Mouse (Mus musculus) myocyte (in vitro differentiated cells): Measurements from ENCODE around the gene Map3k3.

Source experiments
- CEBPB ChIP-seq: IDR thresholded peaks from 2 replicates; pipeline ENCODE4 v1.6.1; 2011; ENCODE audit warnings: mild to moderate bottlenecking, moderate library complexity; ENCODE audit not compliant: poor library complexity, insufficient read depth, severe bottlenecking
- E2F4 ChIP-seq: IDR thresholded peaks from one replicate; pipeline ENCODE4 v1.6.1; 2011; ENCODE audit warnings: mild to moderate bottlenecking, control low read depth, moderate library complexity; ENCODE audit not compliant: insufficient read depth
- MAX ChIP-seq: IDR thresholded peaks from one replicate; pipeline ENCODE4 v1.6.1; 2011; ENCODE audit warnings: low read depth, mild to moderate bottlenecking, control low read depth
- MYOD1 ChIP-seq, 3 experiments: IDR thresholded peaks; one replicate each; pipeline ENCODE4 v1.6.1; 2011; ENCODE audit warnings: control low read depth in 2 of 3, low read depth in 2 of 3, mild to moderate bottlenecking in 2 of 3, moderate library complexity in 1 of 3; ENCODE audit not compliant: insufficient read length in 2 of 3, control insufficient read depth in 1 of 3
- MYOG ChIP-seq, 3 experiments: IDR thresholded peaks; one replicate each; pipeline ENCODE4 v1.6.1; 2011; ENCODE audit warnings: control low read depth in 2 of 3, low read depth in 2 of 3, mild to moderate bottlenecking in 2 of 3; ENCODE audit not compliant: insufficient read length in 2 of 3, control insufficient read depth in 1 of 3, insufficient read depth in 1 of 3
- POLR2A ChIP-seq: IDR thresholded peaks from one replicate; pipeline ENCODE4 v1.6.1; 2011; ENCODE audit warnings: low read depth, mild to moderate bottlenecking, control low read depth, moderate library complexity; ENCODE audit not compliant: insufficient read length
- POLR2AphosphoS2 ChIP-seq: IDR thresholded peaks from one replicate; pipeline ENCODE4 v1.6.1; 2011; ENCODE audit warnings: low read depth, control low read depth; ENCODE audit not compliant: insufficient read length
- REST ChIP-seq: IDR thresholded peaks from one replicate; pipeline ENCODE4 v1.6.1; 2011; ENCODE audit warnings: mild to moderate bottlenecking, control low read depth, moderate library complexity; ENCODE audit not compliant: insufficient read depth, insufficient read length
- SRF ChIP-seq: IDR thresholded peaks from one replicate; pipeline ENCODE4 v1.6.1; 2011; ENCODE audit warnings: low read depth; ENCODE audit not compliant: control insufficient read depth, insufficient read length
- TCF12 ChIP-seq: IDR thresholded peaks from one replicate; pipeline ENCODE4 v1.6.1; 2011; ENCODE audit warnings: mild to moderate bottlenecking, control low read depth; ENCODE audit not compliant: poor library complexity, insufficient read depth, severe bottlenecking
- TCF3 ChIP-seq: IDR thresholded peaks from one replicate; pipeline ENCODE4 v1.6.1; 2011; ENCODE audit warnings: low read depth, control low read depth; ENCODE audit not compliant: insufficient read length
- USF1 ChIP-seq: IDR thresholded peaks from one replicate; pipeline ENCODE4 v1.6.1; 2011; ENCODE audit warnings: low read depth, mild to moderate bottlenecking, control low read depth, moderate library complexity

- TF ChIP-seq USF1 (no peak), POLR2AphosphoS2 (no peak), POLR2A (no peak), MYOD1 (IDR thresholded peaks at IDR 0.05; ENCODE audit: control insufficient read depth in 1 of 3, insufficient read length in 2 of 3, low read depth in 2 of 3) (no peak), MAX (no peak), REST (no peak), TCF12 (no peak), TCF3 (no peak), E2F4 (no peak), CEBPB (no peak), MYOG (IDR thresholded peaks at IDR 0.05; ENCODE audit: control insufficient read depth in 1 of 3, insufficient read depth in 1 of 3, insufficient read length in 2 of 3, low read depth in 2 of 3) (no peak), SRF (no peak)
Observed at GRCm38 (mm10) chr11:106167435-106167834, 83.0 kb downstream of the Map3k3 start.
